Mouse (Mus musculus) CD4-positive naive resting alpha-beta T cell, adult 57 days (primary cell): ENCODE data around the gene Sema6b. TPM values are rescaled to one million over a fixed set of nuclear protein-coding genes. Genes with fewer than 3 reads are reported as not detected.

Experiments
- total RNA-seq: library from RNA; stranded (reverse); gene quantifications from one replicate; pipeline ENCODE4 v1.2.4, GENCODE M21; 2023

Gene Sema6b
- 0.24 TPM for total RNA-seq

DNA sequence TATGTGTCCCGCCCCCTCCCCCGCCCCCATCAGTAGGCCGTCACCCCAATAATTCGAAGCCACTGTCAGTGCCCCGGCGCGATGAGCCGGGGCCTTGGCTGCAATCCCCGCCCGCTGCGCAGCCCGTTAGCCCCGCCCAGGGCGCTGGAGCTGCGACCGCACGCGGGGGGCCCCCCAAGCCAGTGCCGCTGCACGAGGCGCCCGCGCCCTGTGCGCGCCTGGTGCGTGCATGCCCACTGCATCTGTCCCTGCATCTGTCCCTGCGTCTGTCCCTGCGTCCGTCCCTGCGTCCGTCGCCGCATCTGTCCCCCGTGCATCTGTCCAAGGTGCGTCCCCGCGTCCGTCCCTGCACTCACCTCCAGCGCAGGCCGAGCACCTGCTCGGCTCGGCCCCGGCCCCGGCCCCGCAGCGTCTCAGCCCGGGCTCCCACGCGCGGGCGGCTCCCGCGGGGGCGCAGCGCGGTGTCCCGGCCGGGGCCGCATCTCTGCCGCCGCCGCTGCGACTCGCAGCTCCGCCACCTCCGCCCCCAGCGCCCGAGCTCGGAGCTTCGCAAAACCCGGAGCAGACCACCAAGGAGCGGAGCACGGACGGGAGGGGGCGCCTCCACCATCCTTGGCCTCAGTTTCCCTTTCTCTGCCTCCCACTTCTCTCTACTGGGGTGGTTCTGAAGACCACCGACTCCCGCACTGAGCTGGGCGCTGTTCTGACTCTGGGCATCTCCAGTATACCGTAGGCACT, at the start of gene Sema6b:
Gene Sema6b (minus strand): TSS at position 486 of the 738 bp plus-strand sequence.

DNA sequence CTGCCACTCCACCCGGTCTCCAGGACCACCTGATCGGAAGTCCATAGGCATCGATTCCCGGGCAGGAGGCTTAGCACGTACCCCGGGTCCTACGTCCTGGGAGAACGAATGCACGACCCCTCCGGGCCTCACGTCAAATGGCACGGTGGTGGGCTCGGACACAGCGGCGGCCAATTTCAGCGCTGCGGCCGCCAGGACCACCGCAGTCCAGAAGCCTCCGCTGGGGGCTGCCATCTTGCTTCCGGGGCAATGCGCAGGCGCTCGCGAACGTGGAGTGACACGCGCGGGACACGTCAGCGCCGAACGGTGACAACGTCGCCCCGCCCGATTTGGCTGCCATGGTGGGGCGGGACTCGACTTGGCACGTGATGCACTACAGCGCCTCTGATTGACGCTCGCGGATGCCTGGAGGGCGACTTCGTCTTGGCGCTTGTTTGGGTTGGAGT, 43.5 kb upstream of the Sema6b start, which contains the start of gene Mydgf:
Gene Mydgf (minus strand): TSS at position 263 of the 446 bp plus-strand sequence.

DNA sequence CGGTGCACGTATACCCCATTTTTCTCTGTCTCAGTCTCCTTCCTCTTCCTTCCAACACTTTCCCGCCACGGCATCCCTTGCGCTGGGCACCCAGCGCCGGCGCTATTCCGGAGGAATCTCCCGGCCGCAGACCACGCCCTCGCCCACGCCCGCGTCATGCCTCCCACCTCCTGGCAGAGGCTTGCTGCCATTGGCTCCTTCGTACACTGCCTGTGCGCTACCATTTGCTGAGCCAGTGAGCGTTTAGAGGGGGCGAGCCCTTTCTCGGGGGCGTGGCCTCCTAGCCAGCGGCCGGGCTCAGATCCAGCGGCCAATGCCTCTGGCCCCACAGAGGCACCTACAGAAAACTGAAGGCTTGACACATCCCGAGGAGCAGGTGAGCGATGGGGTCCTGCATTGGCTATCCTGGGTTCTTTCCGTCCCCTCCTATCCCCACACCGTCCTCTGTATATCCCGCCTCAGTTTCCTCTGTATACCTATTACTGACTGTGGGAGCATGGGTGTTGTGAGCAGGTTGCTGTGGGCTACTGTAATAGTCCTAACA, 22.2 kb upstream of the Sema6b start, which contains the start of gene Tnfaip8l1:
Gene Tnfaip8l1 (plus strand): TSS at position 247 of the 544 bp plus-strand sequence.

GRCm38 (mm10) chr17:56121826-56122225, 18.3 kb downstream of the Sema6b start, which contains the start of gene Lrg1:
Lrg1 (minus strand) TSS chr17:56122001.

DNA sequence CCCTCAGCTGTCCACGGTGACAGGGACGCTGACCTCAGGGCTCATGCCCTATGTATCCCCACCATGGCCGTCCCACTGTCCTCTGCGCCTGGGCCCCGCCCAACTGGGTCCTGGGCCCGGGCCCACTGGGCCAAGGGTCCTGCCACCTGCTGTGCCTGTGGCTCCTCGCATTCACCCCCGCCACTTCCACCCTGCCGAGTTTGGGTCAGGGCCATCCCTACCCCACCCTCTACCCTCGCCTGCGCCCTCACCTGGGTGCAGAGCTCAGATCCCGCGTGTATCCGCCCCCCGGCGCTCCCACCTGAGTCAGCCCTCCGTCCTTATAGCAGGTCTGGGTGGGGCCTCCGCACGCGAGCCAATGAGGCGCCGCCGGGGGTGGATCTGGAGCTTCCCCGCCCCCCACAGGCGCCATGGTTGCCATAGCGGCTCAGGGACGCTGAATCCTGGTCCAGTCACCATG, 22.9 kb downstream of the Sema6b start, which contains the start of gene Plin5:
Gene Plin5 (minus strand): TSS at position 346 of the 460 bp plus-strand sequence.

DNA sequence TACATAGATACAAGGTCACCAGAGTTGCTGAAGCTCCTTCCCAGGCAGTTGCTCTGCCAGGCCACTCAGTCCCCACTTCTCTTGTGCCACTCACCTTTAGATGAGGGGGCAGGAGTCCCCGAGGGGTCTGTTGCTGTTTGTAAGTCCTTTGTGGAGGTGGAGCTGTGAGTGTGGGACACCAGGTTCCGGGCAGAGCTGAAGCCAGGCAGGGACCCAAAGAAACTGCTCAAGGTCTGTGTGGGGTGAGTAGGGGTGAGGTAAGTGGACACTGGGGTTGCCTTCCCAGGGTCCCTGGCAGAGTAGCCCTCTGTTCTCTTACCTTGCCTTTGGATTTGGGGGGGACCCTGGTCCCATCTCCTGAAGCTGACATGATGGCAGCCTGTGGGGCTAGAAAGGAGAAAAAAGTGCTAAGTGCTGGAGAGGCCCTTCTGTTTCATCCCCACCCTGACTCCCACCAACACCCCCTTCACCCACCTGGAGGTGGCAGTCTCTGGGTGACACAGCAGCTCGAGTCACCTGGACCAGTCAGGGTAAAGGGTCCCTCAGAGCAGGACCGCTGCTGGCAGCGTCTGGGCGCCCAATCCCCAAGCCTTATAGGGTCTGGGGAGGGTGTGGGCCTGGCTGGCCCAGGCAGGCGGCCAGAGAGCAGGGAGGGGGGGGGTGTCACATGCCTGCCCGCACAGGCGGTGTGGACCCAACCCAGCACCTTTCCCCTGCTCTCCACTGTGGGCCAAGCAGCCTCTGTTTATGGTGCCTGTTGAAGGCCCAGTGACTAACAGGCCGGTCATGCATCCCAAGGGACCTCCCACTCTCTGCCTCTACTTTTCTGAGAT, 30.7 kb downstream of the Sema6b start, which contains the start of gene Plin4:
Gene Plin4 (minus strand): TSS at position 585 of the 833 bp plus-strand sequence.

GRCm38 (mm10) chr17:56078880-56079795, 61.0 kb downstream of the Sema6b start, which contains the start of gene Hdgfl2:
Hdgfl2 (plus strand) TSS chr17:56079634.

GRCm38 (mm10) chr17:56074827-56075208, 65.3 kb downstream of the Sema6b start, which contains the start of gene Ubxn6:
Ubxn6 (minus strand) TSS chr17:56075028.

Other genes with a start within 250 kb of the Sema6b start
- 23.3 TPM for gene Zfp959, start 248.2 kb downstream of the Sema6b start, total RNA-seq
- 5.2 TPM for gene Zfp119b, start 190.8 kb downstream of the Sema6b start, total RNA-seq
- 0.50 TPM for gene Ebi3, start 187.7 kb downstream of the Sema6b start, total RNA-seq
- gene Yju2, start 181.2 kb downstream of the Sema6b start, total RNA-seq, result 46.4 TPM
- 2.5 TPM for gene Shd, start 169.9 kb downstream of the Sema6b start, total RNA-seq
- not detected for gene Fsd1, start 153.8 kb downstream of the Sema6b start, total RNA-seq
- gene Stap2, start 134.8 kb downstream of the Sema6b start, total RNA-seq, result 0.53 TPM
- 58.2 TPM for gene Mpnd, start 134.6 kb downstream of the Sema6b start, total RNA-seq
- 129 TPM for gene Sh3gl1, start 103.7 kb downstream of the Sema6b start, total RNA-seq
- 1.4 TPM for gene Chaf1a, start 99.9 kb downstream of the Sema6b start, total RNA-seq
- 74.7 TPM for gene Ubxn6, start 65.3 kb downstream of the Sema6b start, total RNA-seq
- gene Hdgfl2, start 60.7 kb downstream of the Sema6b start, total RNA-seq, result 124 TPM
- not detected for gene Plin4, start 30.5 kb downstream of the Sema6b start, total RNA-seq
- not detected for gene Plin5, start 22.7 kb downstream of the Sema6b start, total RNA-seq
- gene Lrg1, start 18.3 kb downstream of the Sema6b start, total RNA-seq, result not detected
- 17.3 TPM for gene Tnfaip8l1, start 22.1 kb upstream of the Sema6b start, total RNA-seq
- gene Mydgf, start 43.6 kb upstream of the Sema6b start, total RNA-seq, result 50.6 TPM
- gene Dpp9, start 78.6 kb upstream of the Sema6b start, total RNA-seq, result 48.0 TPM
- gene Fem1a, start 116.5 kb upstream of the Sema6b start, total RNA-seq, result 22.6 TPM
- 10.6 TPM for gene Ticam1, start 136.4 kb upstream of the Sema6b start, total RNA-seq
- 10.9 TPM for gene Plin3, start 152.5 kb upstream of the Sema6b start, total RNA-seq
- not detected for gene Arrdc5, start 159.9 kb upstream of the Sema6b start, total RNA-seq
- 3.9 TPM for gene Uhrf1, start 163.0 kb upstream of the Sema6b start, total RNA-seq
- 77.4 TPM for gene Kdm4b, start 185.7 kb upstream of the Sema6b start, total RNA-seq